Mouse (Mus musculus): ENCODE measurements at regions not wholly inside any gene's neighbourhood (a gene's known extent, or its start where the extent isn't known, plus 50 kb on each side); places are given as distances from the start of the nearest gene placed in this dataset.

- Histone ChIP-seq H3K4me2 (ENCODE audit: low read depth, low read length) (no peak overlapping the region), H3K4me1 (ENCODE audit: insufficient read depth, low read length) (no peaks in the 10 kb centered on the region), H3K36me3 (ENCODE audit: insufficient read depth, low read length) (no peaks in the 10 kb centered on the region), H3K9ac (replicated peaks; ENCODE audit: low read length) (no peak overlapping the region), H3K4me3 (ENCODE audit: low read length) (no peak overlapping the region), H3K27me3 (ENCODE audit: insufficient read depth, low read length) (no peaks in the 10 kb centered on the region), H3K27ac (no peak overlapping the region), H3K9me3 (ENCODE audit: low read length) (no peaks in the 10 kb centered on the region)
- no peak for TF ChIP-seq CTCF (IDR thresholded peaks at IDR 0.05; ENCODE audit: low read depth)
- 65% methylated on average over 3 of the region's 3 CpGs for WGBS
- ATAC-seq = no peak
- no peak for DNase-seq (ENCODE audit: low spot score)
These were observed 173.1 kb upstream of the Zfp804b start for GRCm38 (mm10) chr5:7517520-7518181.

DNA sequence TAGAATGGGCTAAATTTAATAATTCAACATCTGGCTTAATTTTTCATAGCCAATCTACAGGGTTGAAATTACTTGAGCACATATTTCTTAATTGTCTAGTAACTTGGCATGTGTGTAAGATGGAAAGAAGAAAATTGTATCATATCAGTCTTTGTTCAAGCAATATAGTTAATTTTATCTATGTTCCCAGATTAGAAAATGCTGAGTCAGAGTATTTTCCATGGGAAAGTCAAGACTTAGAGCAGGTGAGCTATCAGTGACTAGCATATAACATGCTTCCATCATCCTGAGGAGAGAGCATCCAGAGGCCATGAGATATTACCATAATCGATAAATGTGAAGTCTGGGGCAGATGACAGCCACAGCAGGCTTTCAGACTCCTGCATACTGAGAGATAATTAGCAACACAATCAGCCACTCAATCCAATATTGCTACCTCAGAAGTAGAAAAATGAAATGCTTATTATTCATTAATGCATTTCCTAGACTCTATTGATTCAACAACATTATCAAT lies 188.2 kb upstream of the Zfp804b start:
- H3K4me1 ChIP-seq (ENCODE audit: insufficient read depth, low read length) = no peaks in the 10 kb centered on the region
- DNase-seq (ENCODE audit: low spot score) (no peak), ATAC-seq (no peak)
- H3K9ac ChIP-seq (replicated peaks; ENCODE audit: low read length) = no peak overlapping the region
- no peaks in the 10 kb centered on the region for H3K27me3 ChIP-seq (ENCODE audit: insufficient read depth, low read length)
- no peak overlapping the region for H3K4me2 ChIP-seq (ENCODE audit: low read depth, low read length)
- WGBS = 52% methylated on average over 1 of the region's 1 CpGs
- TF ChIP-seq CTCF (IDR thresholded peaks at IDR 0.05; ENCODE audit: low read depth) = no peak
- no peaks in the 10 kb centered on the region for H3K9me3 ChIP-seq (ENCODE audit: low read length)
- H3K4me3 ChIP-seq (ENCODE audit: low read length) = no peak overlapping the region
- no peaks in the 10 kb centered on the region for H3K36me3 ChIP-seq (ENCODE audit: insufficient read depth, low read length)
- no peak overlapping the region for H3K27ac ChIP-seq

DNA sequence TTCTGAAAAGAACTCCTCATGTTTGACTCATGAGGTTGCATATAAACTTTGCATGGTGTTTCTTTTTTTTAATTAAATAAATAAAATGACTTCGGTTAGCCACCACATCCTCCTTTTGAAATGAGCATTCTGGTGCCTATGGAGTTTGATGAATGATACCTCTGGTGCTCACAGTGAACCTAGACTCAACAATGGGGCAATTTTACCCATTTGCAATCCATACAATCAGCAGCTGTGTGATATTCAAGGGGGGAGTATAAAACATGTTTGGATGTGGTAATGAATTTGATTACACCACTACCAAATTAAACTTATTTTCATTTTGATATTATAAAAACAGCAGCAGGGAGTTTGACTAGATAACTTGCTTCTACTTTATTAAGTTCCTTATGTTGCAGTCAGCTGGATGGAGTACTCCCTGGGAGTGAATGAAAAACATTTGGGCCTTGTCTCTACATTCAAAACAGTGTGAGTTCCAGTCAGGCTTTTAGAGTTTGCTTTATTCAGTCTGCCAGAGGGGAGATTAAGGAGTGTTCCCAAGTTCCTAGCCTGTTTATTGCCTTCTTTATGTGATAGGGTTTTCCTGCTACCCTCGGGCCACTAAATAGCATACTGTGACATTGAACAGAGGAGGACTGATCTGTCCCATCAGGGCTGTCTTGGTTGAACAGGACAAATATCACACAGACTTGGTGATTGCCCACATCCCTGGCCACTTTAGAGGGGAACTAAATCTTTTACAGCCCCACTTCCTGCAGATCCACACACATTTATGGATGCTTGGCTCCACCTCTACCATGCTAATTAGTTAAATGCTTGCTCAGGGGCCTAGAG lies 195.5 kb upstream of the Zfp804b start:
- WGBS = 62% methylated on average over 2 of the region's 2 CpGs
- Histone ChIP-seq H3K9ac (replicated peaks; ENCODE audit: low read length) (no peak overlapping the region), H3K4me2 (ENCODE audit: low read depth, low read length) (no peak overlapping the region), H3K9me3 (ENCODE audit: low read length) (no peaks in the 10 kb centered on the region), H3K36me3 (ENCODE audit: insufficient read depth, low read length) (no peaks in the 10 kb centered on the region), H3K27ac (no peak overlapping the region), H3K4me1 (ENCODE audit: insufficient read depth, low read length) (no peaks in the 10 kb centered on the region), H3K4me3 (ENCODE audit: low read length) (no peak overlapping the region), H3K27me3 (ENCODE audit: insufficient read depth, low read length) (no peaks in the 10 kb centered on the region)
- TF ChIP-seq CTCF (IDR thresholded peaks at IDR 0.05; ENCODE audit: low read depth) = no peak
- ATAC-seq (no peak), DNase-seq (ENCODE audit: low spot score) (peak; percentile 5)

- no peak for ATAC-seq
These were observed 196.1 kb upstream of the Zfp804b start for GRCm38 (mm10) chr5:7540646-7541038.

DNA sequence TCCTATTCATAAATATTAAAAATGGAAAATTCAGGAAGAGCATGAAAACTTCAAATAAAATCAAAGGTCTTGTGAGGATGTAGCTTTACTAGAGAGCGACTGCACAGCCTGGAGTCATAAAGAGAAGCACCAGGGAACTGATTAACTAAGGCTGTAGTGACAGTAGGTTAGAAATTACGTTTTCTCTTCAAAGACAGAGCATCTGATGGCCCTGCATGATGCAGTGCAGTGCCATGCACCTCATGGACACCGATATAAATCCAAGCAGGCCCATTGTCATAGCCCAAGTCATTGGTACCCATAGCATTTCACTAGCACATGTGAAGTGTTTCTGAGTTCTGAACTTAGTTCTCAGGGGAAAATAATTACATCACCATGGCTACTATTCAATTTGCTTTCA lies 199.3 kb upstream of the Zfp804b start:
- 59% methylated on average over 3 of the region's 3 CpGs for WGBS
- no peak overlapping the region for H3K9ac ChIP-seq (replicated peaks; ENCODE audit: low read length)
- no peak for DNase-seq (ENCODE audit: low spot score)
- no peaks in the 10 kb centered on the region for H3K9me3 ChIP-seq (ENCODE audit: low read length)
- H3K27ac ChIP-seq = no peak overlapping the region
- TF ChIP-seq CTCF (IDR thresholded peaks at IDR 0.05; ENCODE audit: low read depth) = no peak
- H3K4me3 ChIP-seq (ENCODE audit: low read length) = no peak overlapping the region
- H3K4me1 ChIP-seq (ENCODE audit: insufficient read depth, low read length) = no peaks in the 10 kb centered on the region
- no peaks in the 10 kb centered on the region for H3K36me3 ChIP-seq (ENCODE audit: insufficient read depth, low read length)
- 0 out of 2 replicates have a peak, but pooled peaks have one; percentile 15 for ATAC-seq
- no peak overlapping the region for H3K4me2 ChIP-seq (ENCODE audit: low read depth, low read length)
- H3K27me3 ChIP-seq (ENCODE audit: insufficient read depth, low read length) = no peaks in the 10 kb centered on the region

More at GRCm38 (mm10) chr5:7540646-7541038, 196.1 kb upstream of the Zfp804b start:
- H3K27ac ChIP-seq = no peak overlapping the region
- no peak overlapping the region for H3K4me2 ChIP-seq (ENCODE audit: low read depth, low read length)
- 87% methylated on average over 4 of the region's 4 CpGs for WGBS
- no peaks in the 10 kb centered on the region for H3K27me3 ChIP-seq (ENCODE audit: insufficient read depth, low read length)
- H3K9me3 ChIP-seq (ENCODE audit: low read length) = no peaks in the 10 kb centered on the region
- no peak for TF ChIP-seq CTCF (IDR thresholded peaks at IDR 0.05; ENCODE audit: low read depth)
- H3K4me3 ChIP-seq (ENCODE audit: low read length) = no peak overlapping the region
- no peaks in the 10 kb centered on the region for H3K4me1 ChIP-seq (ENCODE audit: insufficient read depth, low read length)
- no peaks in the 10 kb centered on the region for H3K36me3 ChIP-seq (ENCODE audit: insufficient read depth, low read length)
- H3K9ac ChIP-seq (replicated peaks; ENCODE audit: low read length) = no peak overlapping the region
- no peak for DNase-seq (ENCODE audit: low spot score)

- WGBS = 56% methylated on average over 2 of the region's 2 CpGs
These were observed 235.9 kb upstream of the Zfp804b start for GRCm38 (mm10) chr5:7580413-7580812.

More at GRCm38 (mm10) chr5:7580413-7580812, 235.9 kb upstream of the Zfp804b start:
- Histone ChIP-seq H3K4me2 (ENCODE audit: low read depth, low read length) (no peak overlapping the region), H3K9me3 (ENCODE audit: low read length) (no peaks in the 10 kb centered on the region), H3K27ac (no peak overlapping the region), H3K9ac (replicated peaks; ENCODE audit: low read length) (no peak overlapping the region), H3K4me1 (ENCODE audit: insufficient read depth, low read length) (no peaks in the 10 kb centered on the region), H3K4me3 (ENCODE audit: low read length) (no peak overlapping the region), H3K36me3 (ENCODE audit: insufficient read depth, low read length) (no peaks in the 10 kb centered on the region), H3K27me3 (ENCODE audit: insufficient read depth, low read length) (no peaks in the 10 kb centered on the region)
- ATAC-seq (no peak), DNase-seq (ENCODE audit: low spot score) (no peak)
- no peak for TF ChIP-seq CTCF (IDR thresholded peaks at IDR 0.05; ENCODE audit: low read depth)

Data from hindbrain, postnatal 0 days (tissue).